Mouse (Mus musculus) heart, embryonic 11.5 days (tissue): Measurements from ENCODE around the gene Slc4a1. TPM values are rescaled to one million over a fixed set of nuclear protein-coding genes. Genes with fewer than 3 reads are reported as not detected.
A peak's percentile ranks its signal among the peaks of the same experiment; 100 is the strongest.

Experiments used
- ATAC-seq: fragments of 200-750 bp; cut with Nextera tagmentation; replicated peaks from 2 replicates; pipeline ENCODE4 v1.8.0; 2017; ENCODE audit warnings: moderate library complexity; ENCODE audit not compliant: insufficient number of reproducible peaks, low FRiP score, low TSS enrichment
- H3K27ac ChIP-seq: fragments of 300-500 bp; sonication (generic); 2 replicates; pipeline ENCODE4 v1.5.1; 2014; ENCODE audit warnings: mild to moderate bottlenecking, low read depth, low read length
- H3K27me3 ChIP-seq: fragments of 300-500 bp; sonication (generic); 2 replicates; pipeline ENCODE4 v1.6.1; 2014; ENCODE audit warnings: mild to moderate bottlenecking, low read length, mixed read lengths; ENCODE audit not compliant: control insufficient read depth, insufficient read depth
- H3K36me3 ChIP-seq: fragments of 300-500 bp; sonication (generic); 2 replicates; pipeline ENCODE4 v1.6.1; 2014; ENCODE audit warnings: mild to moderate bottlenecking, low read length, moderate library complexity, mixed read lengths; ENCODE audit not compliant: control insufficient read depth, insufficient read depth
- H3K4me1 ChIP-seq: fragments of 300-500 bp; sonication (generic); 2 replicates; pipeline ENCODE4 v1.6.1; 2014; ENCODE audit warnings: low read length; ENCODE audit not compliant: control insufficient read depth, insufficient read depth
- H3K4me2 ChIP-seq: fragments of 300-500 bp; sonication (generic); 2 replicates; pipeline ENCODE4 v1.6.1; 2014; ENCODE audit warnings: mild to moderate bottlenecking, moderate library complexity
- H3K4me3 ChIP-seq: fragments of 300-500 bp; sonication (generic); 2 replicates; pipeline ENCODE4 v1.5.1; 2014; ENCODE audit warnings: low read depth, low read length
- H3K9ac ChIP-seq: fragments of 300-500 bp; sonication (generic); 2 replicates; pipeline ENCODE4 v1.6.1; 2014; ENCODE audit warnings: mild to moderate bottlenecking, low read depth, low read length, moderate library complexity
- H3K9me3 ChIP-seq: fragments of 300-500 bp; sonication (generic); replicated peaks from 2 replicates; pipeline ENCODE4 v1.6.1; 2016; ENCODE audit warnings: low read length; ENCODE audit not compliant: control insufficient read depth
- WGBS: fragments of 180-500 bp; shearing (Covaris S2); extraction: QIAGEN DNeasy Blood & Tissue Kit; methylation state at CpG from one replicate; pipeline ENCODE4 v1.1.7; 2014; ENCODE audit not compliant: insufficient replicate concordance; 5-methylcytosine and 5-hydroxymethylcytosine counted together
- polyA plus RNA-seq: library from polyadenylated mRNA; unstranded; fragments of >200 nt; fragmentation: Nextera tagmentation; extraction: Ambion mirVana; gene quantifications from 2 replicates; pipeline ENCODE4 v1.2.1, GENCODE M21; 2014

Slc4a1 gene
- polyA plus RNA-seq, 1 experiment from 2014 or later: 102 TPM

GRCm38 (mm10) chr11:102401898-102402500, 36.0 kb upstream of the Slc4a1 start:
- Histone ChIP-seq H3K4me2 (no peak overlapping the region), H3K27me3 (peaks cover 53% of the 10 kb centered on the region), H3K4me1 (peaks cover 15% of the 10 kb centered on the region), H3K4me3 (no peak overlapping the region), H3K9ac (no peak overlapping the region), H3K27ac (no peak overlapping the region), H3K36me3 (peaks cover 17% of the 10 kb centered on the region), H3K9me3 (no peaks in the 10 kb centered on the region)
- 49% methylated on average over 12 of the region's 12 CpGs for WGBS
- no peak for ATAC-seq

DNA sequence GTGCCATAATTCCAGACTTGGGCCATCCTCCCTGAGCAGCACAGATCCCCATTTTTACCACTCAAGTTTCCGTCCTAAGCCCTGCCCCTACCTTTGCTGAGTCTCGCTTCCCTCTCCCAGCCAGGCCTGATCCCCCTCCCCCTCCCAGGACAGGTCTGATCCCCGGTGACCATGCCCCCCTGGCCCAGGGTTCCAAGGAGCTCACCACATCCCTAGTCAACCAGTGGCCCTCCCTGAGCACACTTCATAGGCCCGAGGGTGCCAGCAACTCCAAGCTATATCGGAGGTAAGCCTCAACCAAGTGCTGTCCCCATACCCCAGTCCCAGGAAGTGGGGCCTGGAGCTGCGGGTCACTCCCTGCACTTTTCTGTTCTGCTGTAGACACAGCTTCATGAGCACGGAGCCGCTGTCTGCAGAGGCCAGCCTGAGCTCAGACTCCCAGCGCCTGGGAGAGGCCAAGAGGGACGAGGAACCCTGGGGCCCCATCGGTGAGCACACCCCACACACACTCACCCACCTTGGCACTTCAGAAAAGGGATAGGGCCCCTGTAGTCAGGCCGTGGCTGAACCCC, 34.6 kb upstream of the Slc4a1 start:
- no peak overlapping the region for H3K4me3 ChIP-seq
- 16% methylated on average over 12 of the region's 12 CpGs for WGBS
- H3K9ac ChIP-seq: no peak overlapping the region
- no peak for ATAC-seq
- peaks cover 17% of the 10 kb centered on the region for H3K36me3 ChIP-seq
- H3K9me3 ChIP-seq: no peaks in the 10 kb centered on the region
- H3K27me3 ChIP-seq: peaks cover 67% of the 10 kb centered on the region
- peaks cover 7% of the 10 kb centered on the region for H3K4me1 ChIP-seq
- H3K4me2 ChIP-seq: no peak overlapping the region
- H3K27ac ChIP-seq: no peak overlapping the region

DNA sequence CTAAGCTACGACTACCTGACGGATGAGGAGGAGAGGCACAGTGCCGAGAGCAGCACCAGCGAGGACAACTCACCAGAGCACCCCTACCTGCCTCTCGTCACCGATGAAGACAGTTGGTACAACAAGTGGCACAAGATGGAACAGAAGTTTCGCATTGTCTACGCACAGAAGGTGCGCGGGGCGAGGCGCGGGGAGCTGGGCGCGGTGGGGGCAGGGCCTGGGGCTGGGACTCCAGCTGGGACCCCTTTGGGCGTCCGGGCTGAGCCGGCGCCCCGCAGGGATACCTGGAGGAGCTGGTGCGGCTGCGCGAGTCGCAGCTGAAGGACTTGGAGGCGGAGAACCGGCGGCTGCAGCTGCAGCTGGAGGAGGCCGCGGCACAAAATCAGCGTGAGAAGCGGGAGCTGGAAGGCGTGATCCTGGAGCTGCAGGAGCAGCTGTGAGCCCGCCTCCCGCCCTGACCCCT, 33.6 kb upstream of the Slc4a1 start:
- Histone ChIP-seq H3K9me3 (no peaks in the 10 kb centered on the region), H3K27ac (no peak overlapping the region), H3K36me3 (peaks cover 17% of the 10 kb centered on the region), H3K9ac (no peak overlapping the region), H3K4me3 (peak overlapping the region; percentile 11), H3K27me3 (peaks cover 72% of the 10 kb centered on the region), H3K4me1 (peaks cover 7% of the 10 kb centered on the region), H3K4me2 (peak overlapping the region; percentile 40)
- 3% methylated on average over 34 of the region's 34 CpGs for WGBS
- no peak for ATAC-seq

- no peaks in the 10 kb centered on the region for H3K9me3 ChIP-seq
- H3K4me3 ChIP-seq: no peak overlapping the region
- H3K36me3 ChIP-seq: peaks cover 15% of the 10 kb centered on the region
- H3K9ac ChIP-seq: no peak overlapping the region
- peaks cover 72% of the 10 kb centered on the region for H3K27me3 ChIP-seq
- H3K4me2 ChIP-seq: peak overlapping the region; percentile 40
- H3K27ac ChIP-seq: no peak overlapping the region
- H3K4me1 ChIP-seq: peaks cover 7% of the 10 kb centered on the region
- 10% methylated on average over 15 of the region's 15 CpGs for WGBS
- no peak for ATAC-seq
Measured at GRCm38 (mm10) chr11:102399107-102399506, 33.1 kb upstream of the Slc4a1 start.

DNA sequence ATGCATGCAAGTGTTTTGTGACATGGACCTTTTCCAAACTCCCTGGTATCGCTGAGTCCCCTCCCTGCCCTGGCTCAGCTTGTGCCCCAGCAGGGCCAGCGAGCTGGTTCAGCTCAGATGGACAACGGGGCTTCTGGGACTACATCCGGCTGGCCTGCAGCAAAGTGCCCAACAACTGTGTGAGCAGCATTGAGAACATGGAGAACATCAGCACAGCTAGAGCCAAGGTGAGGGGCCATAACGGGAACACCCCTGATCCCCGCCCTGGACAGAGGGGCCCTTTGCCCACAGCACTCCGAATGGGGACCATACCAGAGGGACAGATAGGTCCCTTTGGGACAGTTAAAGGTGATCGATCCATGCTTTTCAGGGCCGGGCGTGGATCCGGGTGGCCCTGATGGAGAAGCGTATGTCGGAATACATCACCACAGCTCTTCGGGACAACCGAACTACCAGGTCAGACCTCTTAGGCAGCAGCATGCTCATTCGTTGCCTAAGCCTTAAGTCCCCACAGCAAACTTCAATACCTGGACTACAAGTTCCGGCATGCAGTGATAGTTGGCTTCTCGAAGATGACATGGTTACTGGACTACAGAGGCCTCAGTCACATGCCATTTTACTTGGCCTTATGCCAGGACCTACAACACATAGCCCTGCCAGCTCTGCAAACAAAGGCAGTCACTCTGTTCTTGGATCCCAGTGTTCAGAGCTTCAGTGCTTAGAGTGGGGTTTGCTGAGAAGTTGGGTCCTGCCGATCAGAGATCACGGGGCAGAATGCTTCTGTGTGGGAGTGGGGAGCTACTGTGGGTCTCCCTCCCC, 32.2 kb upstream of the Slc4a1 start:
- Histone ChIP-seq H3K4me1 (peaks cover 13% of the 10 kb centered on the region), H3K36me3 (peaks cover 8% of the 10 kb centered on the region), H3K9ac (no peak overlapping the region), H3K9me3 (no peaks in the 10 kb centered on the region), H3K4me3 (no peak overlapping the region), H3K4me2 (no peak overlapping the region), H3K27ac (no peak overlapping the region), H3K27me3 (peaks cover 72% of the 10 kb centered on the region)
- 70% methylated on average over 20 of the region's 20 CpGs for WGBS
- no peak for ATAC-seq

GRCm38 (mm10) chr11:102396671-102397141, 30.7 kb upstream of the Slc4a1 start:
- Histone ChIP-seq H3K36me3 (no peaks in the 10 kb centered on the region), H3K4me3 (no peak overlapping the region), H3K4me1 (peaks cover 16% of the 10 kb centered on the region), H3K9me3 (no peaks in the 10 kb centered on the region), H3K27ac (no peak overlapping the region), H3K4me2 (no peak overlapping the region), H3K27me3 (peaks cover 62% of the 10 kb centered on the region), H3K9ac (no peak overlapping the region)
- WGBS: 78% methylated on average over 7 of the region's 7 CpGs
- ATAC-seq: no peak

DNA sequence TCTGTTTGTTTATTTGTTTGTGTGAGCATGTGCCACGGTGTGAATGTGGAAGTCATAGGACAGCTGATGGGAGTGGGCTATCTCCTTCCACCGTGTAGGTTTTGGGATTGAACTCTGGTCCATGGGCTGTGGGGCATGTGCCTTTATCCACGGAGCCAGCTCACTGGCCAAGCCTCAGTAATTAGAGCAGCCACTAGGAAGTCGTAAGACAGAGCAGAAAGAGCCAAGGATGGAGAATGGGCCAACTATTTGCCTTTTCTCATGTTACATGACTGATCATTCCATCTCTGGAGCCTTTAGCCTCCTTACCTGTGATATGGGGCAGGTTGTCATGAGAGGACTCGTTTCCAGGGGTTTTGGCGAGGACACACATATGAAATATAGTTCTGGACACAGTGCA, 30.3 kb upstream of the Slc4a1 start:
- ATAC-seq: no peak
- 55% methylated on average over 6 of the region's 6 CpGs for WGBS

DNA sequence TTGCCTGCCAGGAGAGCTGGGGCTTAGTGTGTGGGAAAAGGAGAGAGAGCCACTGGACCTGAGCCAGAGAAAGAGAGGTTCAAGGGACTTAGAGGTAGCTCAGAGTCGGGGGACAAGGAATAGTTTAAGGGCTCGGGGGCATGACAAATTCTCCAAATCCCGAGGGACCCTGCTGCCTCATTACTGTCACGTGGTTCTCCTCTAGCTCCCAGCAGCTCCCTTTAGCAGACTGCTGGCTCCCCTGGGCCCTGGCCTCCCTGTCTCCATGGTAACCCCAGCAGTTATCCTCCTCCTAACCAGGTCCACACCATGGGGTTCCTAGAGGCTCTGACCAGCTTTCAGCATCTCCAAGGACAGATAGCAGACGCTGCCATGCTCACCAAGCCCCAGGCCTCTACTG, 29.2 kb upstream of the Slc4a1 start:
- H3K9ac ChIP-seq: no peak overlapping the region
- no peak overlapping the region for H3K4me3 ChIP-seq
- no peak for ATAC-seq
- 3% methylated on average over 5 of the region's 5 CpGs for WGBS
- peaks cover 51% of the 10 kb centered on the region for H3K27me3 ChIP-seq
- peaks cover 16% of the 10 kb centered on the region for H3K4me1 ChIP-seq
- no peak overlapping the region for H3K4me2 ChIP-seq
- no peaks in the 10 kb centered on the region for H3K9me3 ChIP-seq
- H3K27ac ChIP-seq: no peak overlapping the region
- H3K36me3 ChIP-seq: no peaks in the 10 kb centered on the region

More for the DNA sequence above, 30.3 kb upstream of the Slc4a1 start:
- H3K27ac ChIP-seq: no peak overlapping the region
- peaks cover 61% of the 10 kb centered on the region for H3K27me3 ChIP-seq
- no peak overlapping the region for H3K4me2 ChIP-seq
- H3K9ac ChIP-seq: no peak overlapping the region
- no peaks in the 10 kb centered on the region for H3K36me3 ChIP-seq
- H3K4me3 ChIP-seq: no peak overlapping the region
- H3K4me1 ChIP-seq: peaks cover 16% of the 10 kb centered on the region
- no peaks in the 10 kb centered on the region for H3K9me3 ChIP-seq
